ENCODE assay signal across 15 mouse cellular contexts in genomic region chr17:12845862-12846261, GRCm38 (mm10). TPM values are rescaled to one million over a fixed set of nuclear protein-coding genes. Genes with fewer than 3 reads are reported as not detected.
A peak's percentile ranks its signal among the peaks of the same experiment; 100 is the strongest.
DNase-seq lines count a peak whose midpoint lies in the region; ATAC-seq and TF ChIP-seq lines count a peak whose summit lies in the region.
"Had no signal": no experiment of that assay in that cellular context is flagged by ENCODE, and none has a peak within 500 bp of the region (broad histone marks: within the 10 kb centered on the region; RNA-seq: fewer than 3 reads in every experiment).

No protein-coding gene starts in this region.

- H3K4me3 ChIP-seq in midbrain, postnatal 0 days (ENCODE audit: low read depth, low read length): no peak overlapping the region
- H3K4me3 ChIP-seq in midbrain, embryonic 11.5 days (ENCODE audit: low read depth, low read length): no peak overlapping the region
- no peak overlapping the region for H3K4me3 ChIP-seq in embryonic facial prominence, embryonic 15.5 days (replicated peaks)
- no peak overlapping the region for H3K4me3 ChIP-seq in stomach, embryonic 15.5 days (replicated peaks)
- H3K4me3 ChIP-seq: liver, embryonic 13.5 days had no signal

- DNase-seq in kidney, adult 9 months: peak; percentile 30
- DNase-seq in kidney, postnatal 14 days: no peak
- peak; percentile 31 for DNase-seq in midbrain, postnatal 0 days (ENCODE audit: low spot score)
- no peak for DNase-seq in midbrain, embryonic 11.5 days (ENCODE audit: low spot score, missing footprints)
- no peak for DNase-seq in cerebellum, adult 9-10 months
- DNase-seq: adrenal gland, postnatal 10 days; heart, postnatal 10 days; liver, embryonic 13.5 days; thymus, postnatal 36 days had no signal

- 64% methylated on average over 5 of the region's 5 CpGs for WGBS in midbrain, postnatal 0 days
- WGBS in midbrain, embryonic 11.5 days: 67% methylated on average over 5 of the region's 5 CpGs
- 11% methylated on average over 5 of the region's 5 CpGs for WGBS in embryonic facial prominence, embryonic 15.5 days
- WGBS in stomach, embryonic 15.5 days: 40% methylated on average over 5 of the region's 5 CpGs

- TF ChIP-seq CTCF in midbrain, postnatal 0 days (IDR thresholded peaks at IDR 0.05): no peak

- H3K9me3 ChIP-seq in midbrain, postnatal 0 days (ENCODE audit: low read length): no peaks in the 10 kb centered on the region
- H3K9me3 ChIP-seq in midbrain, embryonic 11.5 days (ENCODE audit: control insufficient read depth, low read length): no peaks in the 10 kb centered on the region
- H3K9me3 ChIP-seq in embryonic facial prominence, embryonic 15.5 days (replicated peaks): no peaks in the 10 kb centered on the region
- H3K9me3 ChIP-seq in stomach, embryonic 15.5 days: no peaks in the 10 kb centered on the region
- H3K9me3 ChIP-seq: liver, embryonic 13.5 days had no signal

- no peak for ATAC-seq in midbrain, postnatal 0 days (ENCODE audit: low FRiP score)
- no peak for ATAC-seq in midbrain, embryonic 11.5 days (ENCODE audit: low FRiP score)
- ATAC-seq in embryonic facial prominence, embryonic 15.5 days (ENCODE audit: insufficient number of reproducible peaks, low FRiP score, low TSS enrichment, low read depth): 0 out of 2 replicates have a peak, but pooled peaks have one; percentile 52
- peak; percentile 50; the same call in 1 of the 2 replicates for ATAC-seq in stomach, embryonic 15.5 days (ENCODE audit: insufficient read depth, low FRiP score, low read depth)
- ATAC-seq: midbrain, embryonic 16.5 days had no signal

- no peaks in the 10 kb centered on the region for H3K27me3 ChIP-seq in midbrain, postnatal 0 days (ENCODE audit: insufficient read depth, low read length)
- no peaks in the 10 kb centered on the region for H3K27me3 ChIP-seq in midbrain, embryonic 11.5 days (ENCODE audit: control insufficient read depth, insufficient read depth, low read length)
- no peaks in the 10 kb centered on the region for H3K27me3 ChIP-seq in embryonic facial prominence, embryonic 15.5 days
- no peaks in the 10 kb centered on the region for H3K27me3 ChIP-seq in stomach, embryonic 15.5 days (replicated peaks)

- no peaks in the 10 kb centered on the region for H3K4me1 ChIP-seq in midbrain, postnatal 0 days (ENCODE audit: insufficient read depth, low read length)
- no peaks in the 10 kb centered on the region for H3K4me1 ChIP-seq in midbrain, embryonic 11.5 days (ENCODE audit: control insufficient read depth, insufficient read depth, low read length)
- H3K4me1 ChIP-seq in embryonic facial prominence, embryonic 15.5 days: peaks cover 29% of the 10 kb centered on the region
- peaks cover 6% of the 10 kb centered on the region; the same call in 1 of the 2 replicates for H3K4me1 ChIP-seq in stomach, embryonic 15.5 days
- H3K4me1 ChIP-seq: liver, embryonic 13.5 days had no signal

- H3K27ac ChIP-seq in midbrain, postnatal 0 days (ENCODE audit: low read depth, low read length): no peak overlapping the region
- no peak overlapping the region for H3K27ac ChIP-seq in midbrain, embryonic 11.5 days (ENCODE audit: low read depth, low read length)
- H3K27ac ChIP-seq in embryonic facial prominence, embryonic 15.5 days (replicated peaks): peak overlapping the region; percentile 41
- peak overlapping the region; percentile 16; the same call in 1 of the 2 replicates for H3K27ac ChIP-seq in stomach, embryonic 15.5 days
- H3K27ac ChIP-seq: liver, embryonic 13.5 days had no signal

- H3K9ac ChIP-seq in midbrain, postnatal 0 days (replicated peaks; ENCODE audit: low read length, poor library complexity, severe bottlenecking): no peak overlapping the region
- H3K9ac ChIP-seq in midbrain, embryonic 11.5 days (ENCODE audit: low read length): no peak overlapping the region
- no peak overlapping the region for H3K9ac ChIP-seq in embryonic facial prominence, embryonic 15.5 days
- no peak overlapping the region for H3K9ac ChIP-seq in stomach, embryonic 15.5 days
- H3K9ac ChIP-seq: liver, embryonic 13.5 days had no signal

- no peaks in the 10 kb centered on the region for H3K36me3 ChIP-seq in midbrain, postnatal 0 days (ENCODE audit: insufficient read depth, low read length)
- H3K36me3 ChIP-seq in midbrain, embryonic 11.5 days (ENCODE audit: control insufficient read depth, insufficient read depth, low read length): no peaks in the 10 kb centered on the region
- no peaks in the 10 kb centered on the region for H3K36me3 ChIP-seq in embryonic facial prominence, embryonic 15.5 days
- H3K36me3 ChIP-seq in stomach, embryonic 15.5 days: no peaks in the 10 kb centered on the region
- H3K36me3 ChIP-seq: liver, embryonic 13.5 days had no signal

- no peak overlapping the region for H3K4me2 ChIP-seq in midbrain, postnatal 0 days (ENCODE audit: low read depth, low read length, poor library complexity, severe bottlenecking)
- no peak overlapping the region for H3K4me2 ChIP-seq in midbrain, embryonic 11.5 days
- no peak overlapping the region for H3K4me2 ChIP-seq in embryonic facial prominence, embryonic 15.5 days (replicated peaks)
- no peak overlapping the region for H3K4me2 ChIP-seq in stomach, embryonic 15.5 days
- H3K4me2 ChIP-seq: liver, embryonic 13.5 days had no signal

RNA-seq across cellular contexts. Expression of gene Mas1, which starts 22.1 kb away (rescaled TPM):
- total RNA-seq in midbrain, postnatal 0 days (2014; rRNA removed): not detected in 2 replicates
- polyA plus RNA-seq in midbrain, postnatal 0 days (2015; fragmentation: Nextera tagmentation; extraction: Ambion mirVana): 0.27 TPM in 1 of 2 replicates, not detected in the other
- not detected in 2 replicates for polyA plus RNA-seq in midbrain, embryonic 11.5 days (2014; fragmentation: Nextera tagmentation; extraction: Ambion mirVana)
- polyA plus RNA-seq in embryonic facial prominence, embryonic 15.5 days (2015; fragmentation: Nextera tagmentation; extraction: Ambion mirVana): 1.2 and 1.4 TPM in 2 replicates
- polyA plus RNA-seq in stomach, embryonic 15.5 days (2015; fragmentation: Nextera tagmentation; extraction: Ambion mirVana): 0.82 and 1.2 TPM in 2 replicates
- total RNA-seq: granulocyte monocyte progenitor cell, adult 5-6 weeks; neutrophil, adult 5-6 weeks had no signal
- polyA plus RNA-seq: liver, embryonic 13.5 days; midbrain, embryonic 16.5 days had no signal

RNA-seq across cellular contexts. Expression of gene Mrgprh, which starts 30.0 kb away (rescaled TPM):
- total RNA-seq in midbrain, postnatal 0 days (2014; rRNA removed): not detected in 2 replicates
- polyA plus RNA-seq in midbrain, postnatal 0 days (2015; fragmentation: Nextera tagmentation; extraction: Ambion mirVana): not detected in 2 replicates
- not detected in 2 replicates for polyA plus RNA-seq in midbrain, embryonic 11.5 days (2014; fragmentation: Nextera tagmentation; extraction: Ambion mirVana)
- 0.13 and 0.27 TPM in 2 replicates for polyA plus RNA-seq in embryonic facial prominence, embryonic 15.5 days (2015; fragmentation: Nextera tagmentation; extraction: Ambion mirVana)
- 0.06 TPM in 1 of 2 replicates, not detected in the other for polyA plus RNA-seq in stomach, embryonic 15.5 days (2015; fragmentation: Nextera tagmentation; extraction: Ambion mirVana)
- total RNA-seq: granulocyte monocyte progenitor cell, adult 5-6 weeks; layer of hippocampus, postnatal 36 days; neutrophil, adult 5-6 weeks had no signal
- polyA plus RNA-seq: liver, embryonic 13.5 days; midbrain, embryonic 16.5 days had no signal

Comparison
In these comparisons a context has a peak if more than half of its experiments do, and no peak if none do; other contexts are left out.
1. DNase-seq: peak in kidney, adult 9 months (single experiment) and midbrain, postnatal 0 days (single experiment); none in kidney, postnatal 14 days (single experiment), midbrain, embryonic 11.5 days (single experiment) and cerebellum, adult 9-10 months (single experiment).
2. ATAC-seq: peak in embryonic facial prominence, embryonic 15.5 days (single experiment) and stomach, embryonic 15.5 days (single experiment); none in midbrain, postnatal 0 days (single experiment) and midbrain, embryonic 11.5 days (single experiment).
3. H3K27ac ChIP-seq: peak in embryonic facial prominence, embryonic 15.5 days (single experiment) and stomach, embryonic 15.5 days (single experiment); none in midbrain, postnatal 0 days (single experiment) and midbrain, embryonic 11.5 days (single experiment).